Mouse (Mus musculus) ES-Bruce4 (cell line): ENCODE data around the gene Rps12.

Source experiments
- CTCF ChIP-seq: IDR thresholded peaks from one replicate; pipeline ENCODE4 v1.8.1; 2011; ENCODE audit warnings: low read depth, low read length
- EP300 ChIP-seq: IDR thresholded peaks from 2 replicates; pipeline ENCODE4 v1.6.1; 2011; ENCODE audit warnings: low read depth, low read length; ENCODE audit not compliant: insufficient read depth

- TF ChIP-seq CTCF: no peak
- TF ChIP-seq EP300: no peak
Measured at GRCm38 (mm10) chr10:23826516-23826915, 39.4 kb upstream of the Rps12 start.
